Mouse (Mus musculus) limb, embryonic 15.5 days (tissue): Measurements from ENCODE around the gene Smim14. TPM values are rescaled to one million over a fixed set of nuclear protein-coding genes. Genes with fewer than 3 reads are reported as not detected.

Source experiments
- ATAC-seq: fragments of 200-750 bp; cut with Nextera tagmentation; 2 replicates; pipeline ENCODE4 v1.8.0; 2017; ENCODE audit warnings: low read depth, moderate TSS enrichment; ENCODE audit not compliant: insufficient number of reproducible peaks, low FRiP score, low TSS enrichment
- H3K27ac ChIP-seq: fragments of 300-500 bp; sonication (generic); 2 replicates; pipeline ENCODE4 v1.5.1; 2015; ENCODE audit warnings: moderate library complexity, mild to moderate bottlenecking, inconsistent platforms
- H3K27me3 ChIP-seq: fragments of 300-500 bp; sonication (generic); 2 replicates; pipeline ENCODE4 v1.6.1; 2015; ENCODE audit warnings: inconsistent platforms
- H3K36me3 ChIP-seq: fragments of 300-500 bp; sonication (generic); 2 replicates; pipeline ENCODE4 v1.6.1; 2015; ENCODE audit warnings: inconsistent platforms
- H3K4me1 ChIP-seq: fragments of 300-500 bp; sonication (generic); 2 replicates; pipeline ENCODE4 v1.6.1; 2015; ENCODE audit warnings: inconsistent platforms
- H3K4me2 ChIP-seq: fragments of 300-500 bp; sonication (generic); 2 replicates; pipeline ENCODE4 v1.6.1; 2015; ENCODE audit warnings: mild to moderate bottlenecking, inconsistent platforms
- H3K4me3 ChIP-seq: fragments of 300-500 bp; sonication (generic); 2 replicates; pipeline ENCODE4 v1.5.1; 2015; ENCODE audit warnings: mild to moderate bottlenecking, inconsistent platforms
- H3K9ac ChIP-seq: fragments of 300-500 bp; sonication (generic); 2 replicates; pipeline ENCODE4 v1.6.1; 2015; ENCODE audit warnings: inconsistent platforms
- H3K9me3 ChIP-seq: fragments of 300-500 bp; sonication (generic); 2 replicates; pipeline ENCODE4 v1.6.1; 2016; ENCODE audit warnings: inconsistent platforms
- WGBS: fragments of 180-500 bp; shearing (Covaris S2); methylation state at CpG from one replicate; pipeline ENCODE4 v1.1.7; 2015; 5-methylcytosine and 5-hydroxymethylcytosine counted together
- polyA plus RNA-seq: library from polyadenylated mRNA; unstranded; fragments of >200 nt; fragmentation: Nextera tagmentation; extraction: Ambion mirVana; gene quantifications from 2 replicates; pipeline ENCODE4 v1.2.1, GENCODE M21; 2015

The Smim14 gene
- polyA plus RNA-seq, 1 experiment from 2014 or later: 150 TPM

DNA sequence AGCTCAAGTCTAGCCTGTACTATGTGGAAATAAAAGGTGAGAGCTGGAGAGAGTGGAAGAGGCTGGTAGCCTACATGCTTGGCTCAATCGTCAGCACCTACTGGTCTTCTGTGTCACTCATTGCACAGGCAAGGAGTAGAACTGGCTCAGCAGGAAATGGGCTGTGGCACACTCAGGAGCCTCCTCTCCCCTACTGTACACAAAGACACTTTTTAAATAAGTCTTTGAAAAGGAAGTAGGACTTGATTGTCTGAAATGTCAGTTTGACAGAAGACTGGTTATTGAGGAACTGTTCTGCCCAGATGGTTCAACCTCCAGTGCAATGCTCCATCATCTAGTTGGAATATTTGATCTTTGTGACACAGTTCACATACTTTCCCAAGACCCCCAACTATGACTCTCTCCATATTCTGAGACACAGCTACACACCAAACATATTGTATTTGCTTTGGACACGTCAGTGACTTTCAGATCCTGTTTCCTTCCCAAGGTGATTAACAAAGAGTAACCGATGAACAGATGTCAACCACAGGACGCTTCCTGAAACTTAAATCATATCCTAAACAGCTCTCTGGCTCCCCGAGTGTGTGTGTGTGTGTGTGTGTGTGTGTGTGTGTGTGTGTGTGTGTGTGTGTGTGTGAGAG is 22.2 kb downstream of the Smim14 start:
- no peak for ATAC-seq
- H3K27ac ChIP-seq: no peak overlapping the region

DNA sequence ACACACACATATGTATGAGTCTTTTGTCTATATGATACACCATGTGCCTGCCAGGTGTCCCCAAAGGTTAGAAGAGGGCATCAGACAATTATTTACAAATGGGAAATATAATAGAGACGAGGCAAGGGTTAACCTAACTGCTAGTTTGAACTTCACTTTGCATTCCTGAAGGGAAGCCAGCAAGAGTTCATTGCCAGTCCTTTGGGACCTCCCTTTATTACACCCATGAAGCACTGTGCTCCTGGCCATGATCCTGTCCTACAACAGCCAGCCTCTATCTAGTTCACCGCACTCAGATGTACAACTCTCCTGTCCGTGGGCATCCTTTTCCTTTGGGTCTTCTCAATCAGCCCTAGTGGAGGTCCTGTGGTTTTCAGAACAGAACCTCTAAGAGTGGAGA is 23.5 kb downstream of the Smim14 start:
- Histone ChIP-seq H3K27me3 (no peaks in the 10 kb centered on the region), H3K27ac (peak overlapping the region; percentile 23; the same call in 1 of the 2 replicates), H3K9me3 (no peaks in the 10 kb centered on the region), H3K4me2 (no peak overlapping the region), H3K4me3 (no peak overlapping the region), H3K9ac (no peak overlapping the region), H3K4me1 (0 out of 2 replicates have a peak, but pooled peaks cover 7% of the 10 kb centered on the region), H3K36me3 (no peaks in the 10 kb centered on the region)
- 55% methylated on average over 3 of the region's 3 CpGs for WGBS
- no peak for ATAC-seq

More for the DNA sequence above, 22.2 kb downstream of the Smim14 start:
- 0 out of 2 replicates have a peak, but pooled peaks cover 7% of the 10 kb centered on the region for H3K4me1 ChIP-seq
- no peak overlapping the region for H3K4me2 ChIP-seq
- no peaks in the 10 kb centered on the region for H3K9me3 ChIP-seq
- 52% methylated on average over 5 of the region's 5 CpGs for WGBS
- no peaks in the 10 kb centered on the region for H3K27me3 ChIP-seq
- no peak overlapping the region for H3K9ac ChIP-seq
- no peaks in the 10 kb centered on the region for H3K36me3 ChIP-seq
- no peak overlapping the region for H3K4me3 ChIP-seq

- 75% methylated on average over 8 of the region's 8 CpGs for WGBS
- no peak overlapping the region for H3K27ac ChIP-seq
- no peaks in the 10 kb centered on the region for H3K36me3 ChIP-seq
- ATAC-seq: no peak
- no peak overlapping the region for H3K4me2 ChIP-seq
- H3K9me3 ChIP-seq: no peaks in the 10 kb centered on the region
- 0 out of 2 replicates have a peak, but pooled peaks cover 3% of the 10 kb centered on the region for H3K4me1 ChIP-seq
- H3K9ac ChIP-seq: no peak overlapping the region
- H3K4me3 ChIP-seq: no peak overlapping the region
- no peaks in the 10 kb centered on the region for H3K27me3 ChIP-seq
These were observed 28.6 kb downstream of the Smim14 start for GRCm38 (mm10) chr5:65508395-65508794.

- H3K4me1 ChIP-seq: no peaks in the 10 kb centered on the region
- H3K4me3 ChIP-seq: no peak overlapping the region
- no peaks in the 10 kb centered on the region for H3K27me3 ChIP-seq
- ATAC-seq: no peak
- peak overlapping the region; percentile 33 for H3K4me2 ChIP-seq
- no peaks in the 10 kb centered on the region for H3K36me3 ChIP-seq
- 10% methylated on average over 8 of the region's 8 CpGs for WGBS
- no peak overlapping the region for H3K9ac ChIP-seq
- no peak overlapping the region for H3K27ac ChIP-seq
- H3K9me3 ChIP-seq: no peaks in the 10 kb centered on the region
These were observed 31.2 kb downstream of the Smim14 start for GRCm38 (mm10) chr5:65505786-65506185.

GRCm38 (mm10) chr5:65501407-65501806 is 35.6 kb downstream of the Smim14 start:
- no peaks in the 10 kb centered on the region for H3K9me3 ChIP-seq
- H3K4me3 ChIP-seq: no peak overlapping the region
- no peak overlapping the region for H3K4me2 ChIP-seq
- H3K27me3 ChIP-seq: no peaks in the 10 kb centered on the region
- no peak overlapping the region for H3K9ac ChIP-seq
- WGBS: 84% methylated on average over 9 of the region's 9 CpGs
- H3K27ac ChIP-seq: no peak overlapping the region
- H3K36me3 ChIP-seq: no peaks in the 10 kb centered on the region
- H3K4me1 ChIP-seq: no peaks in the 10 kb centered on the region
- ATAC-seq: no peak

- ATAC-seq: no peak
- Histone ChIP-seq H3K9ac (no peak overlapping the region), H3K36me3 (no peaks in the 10 kb centered on the region), H3K4me1 (no peaks in the 10 kb centered on the region), H3K27ac (no peak overlapping the region), H3K4me3 (no peak overlapping the region), H3K4me2 (no peak overlapping the region), H3K9me3 (no peaks in the 10 kb centered on the region), H3K27me3 (no peaks in the 10 kb centered on the region)
- 82% methylated on average over 7 of the region's 7 CpGs for WGBS
These were observed 36.8 kb downstream of the Smim14 start for GRCm38 (mm10) chr5:65500231-65500630.

GRCm38 (mm10) chr5:65492716-65493531 is 44.1 kb downstream of the Smim14 start, which contains the start of gene Gm43552:
Gm43552 (minus strand) TSS chr5:65492833.
- H3K27ac ChIP-seq: peak within 1 kb of the TSS; percentile 96
- H3K27me3 ChIP-seq: no peaks in the 10 kb centered on the region
- WGBS: under 1% methylated on average over 69 of the region's 69 CpGs
- H3K4me2 ChIP-seq: peak within 1 kb of the TSS; percentile 66
- H3K4me3 ChIP-seq: peak within 1 kb of the TSS; percentile 97
- H3K9ac ChIP-seq: peak within 1 kb of the TSS; percentile 96
- peak; percentile 95 for ATAC-seq
- H3K36me3 ChIP-seq: no peaks in the 10 kb centered on the region
- no peaks in the 10 kb centered on the region for H3K9me3 ChIP-seq
- peaks cover 21% of the 10 kb centered on the region for H3K4me1 ChIP-seq

GRCm38 (mm10) chr5:65491767-65492715 is 44.9 kb downstream of the Smim14 start:
- H3K4me3 ChIP-seq: peak overlapping the region; percentile 97
- ATAC-seq: peak; percentile 78

GRCm38 (mm10) chr5:65489830-65490229 is 47.2 kb downstream of the Smim14 start:
- Histone ChIP-seq H3K4me2 (no peak overlapping the region), H3K9me3 (no peaks in the 10 kb centered on the region), H3K27me3 (no peaks in the 10 kb centered on the region), H3K4me3 (no peak overlapping the region), H3K36me3 (no peaks in the 10 kb centered on the region), H3K4me1 (peaks cover 21% of the 10 kb centered on the region), H3K9ac (no peak overlapping the region), H3K27ac (no peak overlapping the region)
- 54% methylated on average over 4 of the region's 4 CpGs for WGBS
- ATAC-seq: no peak

More at GRCm38 (mm10) chr5:65491767-65492715, 44.9 kb downstream of the Smim14 start:
- peaks cover 21% of the 10 kb centered on the region for H3K4me1 ChIP-seq
- H3K9ac ChIP-seq: peak overlapping the region; percentile 96
- no peaks in the 10 kb centered on the region for H3K36me3 ChIP-seq
- no peaks in the 10 kb centered on the region for H3K9me3 ChIP-seq
- peak overlapping the region; percentile 96 for H3K27ac ChIP-seq
- H3K27me3 ChIP-seq: no peaks in the 10 kb centered on the region
- under 1% methylated on average over 54 of the region's 57 CpGs for whole genome bisulfite sequencing
- H3K4me2 ChIP-seq: peak overlapping the region; percentile 66

DNA sequence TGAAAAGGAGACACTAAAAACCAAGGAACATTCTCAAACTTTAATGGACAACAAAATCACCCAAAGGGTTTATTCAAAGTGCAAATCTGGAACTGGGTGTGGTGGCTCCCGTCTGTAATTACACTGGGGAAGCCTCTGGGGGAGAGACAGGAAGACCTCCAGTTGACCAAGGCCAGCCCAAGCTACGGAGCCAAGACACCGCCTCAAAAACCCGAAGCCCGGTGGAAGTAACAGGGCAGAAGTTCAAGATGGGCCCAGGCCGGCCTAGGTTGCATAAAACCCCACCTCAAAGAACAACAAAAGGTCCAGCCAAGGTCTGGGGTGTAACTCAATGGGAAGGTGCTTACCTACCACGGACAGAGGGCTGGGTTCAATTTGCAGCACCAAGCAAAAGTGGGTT is 48.3 kb downstream of the Smim14 start:
- no peaks in the 10 kb centered on the region for H3K9me3 ChIP-seq
- no peak for ATAC-seq
- H3K36me3 ChIP-seq: no peaks in the 10 kb centered on the region
- H3K27me3 ChIP-seq: no peaks in the 10 kb centered on the region
- H3K4me3 ChIP-seq: no peak overlapping the region
- H3K4me1 ChIP-seq: peaks cover 21% of the 10 kb centered on the region
- WGBS: 72% methylated on average over 7 of the region's 7 CpGs
- no peak overlapping the region for H3K27ac ChIP-seq
- no peak overlapping the region for H3K4me2 ChIP-seq
- no peak overlapping the region for H3K9ac ChIP-seq

GRCm38 (mm10) chr5:65487381-65487780 is 49.6 kb downstream of the Smim14 start:
- no peak for ATAC-seq
- H3K27ac ChIP-seq: no peak overlapping the region
- no peaks in the 10 kb centered on the region for H3K27me3 ChIP-seq
- peaks cover 16% of the 10 kb centered on the region for H3K4me1 ChIP-seq
- no peak overlapping the region for H3K9ac ChIP-seq
- no peak overlapping the region for H3K4me3 ChIP-seq
- H3K4me2 ChIP-seq: no peak overlapping the region
- no peaks in the 10 kb centered on the region for H3K36me3 ChIP-seq
- H3K9me3 ChIP-seq: no peaks in the 10 kb centered on the region
- WGBS: 83% methylated on average over 10 of the region's 10 CpGs
